Mouse (Mus musculus) stomach, embryonic 15.5 days (tissue): ENCODE results near the gene Olfr1396. TPM values are rescaled to one million over a fixed set of nuclear protein-coding genes. Genes with fewer than 3 reads are reported as not detected.
"Not testable (repeated sequence)": the region's sequence is repeated elsewhere in the genome, so short reads cannot be mapped to it uniquely, and the experiment has no call there.

ENCODE experiments used
- ATAC-seq: fragments of 200-750 bp; cut with Nextera tagmentation; 2 replicates; pipeline ENCODE4 v1.8.0; 2017; ENCODE audit warnings: low read depth, moderate number of reproducible peaks, moderate TSS enrichment; ENCODE audit not compliant: insufficient read depth, low FRiP score
- H3K27ac ChIP-seq: fragments of 300-500 bp; sonication (generic); 2 replicates; pipeline ENCODE4 v1.5.1; 2015; ENCODE audit warnings: mild to moderate bottlenecking, inconsistent platforms
- H3K27me3 ChIP-seq: fragments of 300-500 bp; sonication (generic); replicated peaks from 2 replicates; pipeline ENCODE4 v1.6.1; 2015; ENCODE audit warnings: inconsistent platforms
- H3K36me3 ChIP-seq: fragments of 300-500 bp; sonication (generic); 2 replicates; pipeline ENCODE4 v1.6.1; 2015; ENCODE audit warnings: inconsistent platforms
- H3K4me1 ChIP-seq: fragments of 300-500 bp; sonication (generic); 2 replicates; pipeline ENCODE4 v1.6.1; 2015; ENCODE audit warnings: inconsistent platforms
- H3K4me2 ChIP-seq: fragments of 300-500 bp; sonication (generic); 2 replicates; pipeline ENCODE4 v1.6.1; 2015; ENCODE audit warnings: mild to moderate bottlenecking, inconsistent platforms
- H3K4me3 ChIP-seq: fragments of 300-500 bp; sonication (generic); replicated peaks from 2 replicates; pipeline ENCODE4 v1.5.1; 2015; ENCODE audit warnings: inconsistent platforms
- H3K9ac ChIP-seq: fragments of 300-500 bp; sonication (generic); 2 replicates; pipeline ENCODE4 v1.6.1; 2015; ENCODE audit warnings: inconsistent platforms
- H3K9me3 ChIP-seq: fragments of 300-500 bp; sonication (generic); 2 replicates; pipeline ENCODE4 v1.6.1; 2016; ENCODE audit warnings: inconsistent platforms
- WGBS: fragments of 180-500 bp; shearing (Covaris S2); methylation state at CpG from one replicate; pipeline ENCODE4 v1.1.7; 2015; 5-methylcytosine and 5-hydroxymethylcytosine counted together
- polyA plus RNA-seq: library from polyadenylated mRNA; unstranded; fragments of >200 nt; fragmentation: Nextera tagmentation; extraction: Ambion mirVana; gene quantifications from 2 replicates; pipeline ENCODE4 v1.2.1, GENCODE M21; 2015

Gene Olfr1396
- polyA plus RNA-seq, 1 experiment from 2014 or later = not detected

GRCm38 (mm10) chr11:49076001-49076757 is 38.5 kb downstream of the Olfr1396 start, which contains the start of gene Ifi47:
Gene Ifi47, plus strand, starts transcription at chr11:49076587.
- ATAC-seq, H3K27ac ChIP-seq, H3K4me1 ChIP-seq, H3K9ac ChIP-seq, H3K27me3 ChIP-seq, H3K4me3 ChIP-seq, H3K36me3 ChIP-seq, H3K4me2 ChIP-seq, H3K9me3 ChIP-seq: not testable (repeated sequence)
- WGBS = 56% methylated on average over 6 of the region's 6 CpGs

DNA sequence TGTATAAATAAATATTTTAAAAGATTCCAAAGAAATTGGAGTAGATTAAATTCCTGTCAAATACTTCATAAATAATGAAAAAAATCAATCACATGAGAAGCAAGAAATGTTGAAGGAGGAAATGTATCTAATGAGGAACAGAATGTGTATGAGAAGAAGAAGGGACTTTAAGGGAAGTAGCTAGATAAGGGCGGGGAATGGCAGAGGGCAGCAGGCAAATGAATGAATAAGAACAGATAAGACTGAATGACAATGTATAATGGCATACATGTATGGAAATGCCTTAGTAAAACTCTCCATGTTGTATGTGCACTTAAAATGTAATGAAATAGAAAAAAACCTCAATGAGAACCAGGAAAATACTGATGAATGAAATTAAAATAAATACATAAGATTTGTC is 46.3 kb downstream of the Olfr1396 start:
- no peaks in the 10 kb centered on the region for H3K27me3 ChIP-seq
- no peaks in the 10 kb centered on the region for H3K4me1 ChIP-seq
- no peak overlapping the region for H3K9ac ChIP-seq
- no peaks in the 10 kb centered on the region for H3K9me3 ChIP-seq
- no peaks in the 10 kb centered on the region for H3K36me3 ChIP-seq
- no peak for ATAC-seq
- no peak overlapping the region for H3K4me2 ChIP-seq
- H3K27ac ChIP-seq = no peak overlapping the region
- H3K4me3 ChIP-seq = no peak overlapping the region
- WGBS = 81% methylated on average over 1 of the region's 1 CpGs

- not testable (repeated sequence) for H3K4me2 ChIP-seq, H3K9ac ChIP-seq, H3K4me1 ChIP-seq, H3K36me3 ChIP-seq, H3K27ac ChIP-seq, H3K9me3 ChIP-seq, H3K27me3 ChIP-seq, H3K4me3 ChIP-seq, ATAC-seq
- WGBS = 70% methylated on average over 5 of the region's 5 CpGs
Measured at GRCm38 (mm10) chr11:49063713-49064469, 50.8 kb downstream of the Olfr1396 start, which contains the start of gene Tgtp2. Gene Tgtp2, minus strand, starts transcription at chr11:49064206.

DNA sequence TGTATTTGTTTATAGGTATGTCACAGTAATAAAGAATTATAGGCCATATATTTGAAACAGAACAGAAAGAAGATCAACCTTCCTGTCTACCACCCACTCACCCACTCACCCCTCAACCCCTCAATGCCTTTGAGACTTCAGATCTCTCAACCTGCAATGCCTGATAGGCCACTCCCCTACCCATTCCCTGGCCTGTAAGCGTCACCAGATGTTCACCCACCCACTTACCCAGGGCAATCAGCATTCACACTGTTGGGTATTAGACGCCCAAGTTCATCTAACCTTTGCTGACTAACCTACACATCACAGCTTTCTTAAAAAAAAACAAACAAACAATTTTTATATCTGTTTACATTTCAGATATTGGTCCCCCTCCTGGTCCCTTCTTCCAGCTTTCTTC is 52.8 kb downstream of the Olfr1396 start:
- H3K4me2 ChIP-seq, H3K27me3 ChIP-seq, H3K27ac ChIP-seq, H3K9me3 ChIP-seq, H3K4me1 ChIP-seq, H3K36me3 ChIP-seq, H3K4me3 ChIP-seq, ATAC-seq, H3K9ac ChIP-seq: not testable (repeated sequence)
- WGBS = 41% methylated on average over 2 of the region's 2 CpGs

DNA sequence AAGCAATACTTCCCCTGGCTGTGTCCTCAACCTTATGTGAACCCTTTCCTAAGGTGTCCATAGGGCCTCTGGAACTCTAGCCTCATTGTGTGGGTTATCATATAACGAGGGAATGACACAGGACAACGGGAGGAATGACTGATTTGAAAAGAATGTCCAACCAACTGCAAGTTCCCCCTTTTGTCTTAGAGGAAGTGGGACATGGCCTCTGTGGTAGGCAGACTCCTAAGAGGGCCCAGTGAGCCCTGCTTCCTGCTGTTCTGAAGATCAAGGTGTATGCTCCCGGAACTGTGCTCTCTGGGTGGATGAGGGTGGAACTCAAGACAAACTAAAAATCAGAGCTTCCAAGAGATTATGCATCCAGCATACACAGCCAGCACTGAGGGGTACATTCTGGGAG is 54.6 kb downstream of the Olfr1396 start:
- not testable (repeated sequence) for H3K27ac ChIP-seq, H3K36me3 ChIP-seq, H3K9me3 ChIP-seq, ATAC-seq, H3K4me3 ChIP-seq, H3K9ac ChIP-seq, H3K27me3 ChIP-seq, H3K4me1 ChIP-seq, H3K4me2 ChIP-seq
- WGBS = 64% methylated on average over 2 of the region's 3 CpGs

Other genes starting within 250 kb of the Olfr1396 start
- gene Irgm1, start 243.2 kb downstream of the Olfr1396 start, polyA plus RNA-seq = 12.8 and 14.3 TPM in 2 replicates
- 0.24 and 0.37 TPM in 2 replicates for gene Gm5431, start 212.7 kb downstream of the Olfr1396 start, polyA plus RNA-seq
- gene Psme2b, start 168.7 kb downstream of the Olfr1396 start, polyA plus RNA-seq = 3.5 and 14.5 TPM in 2 replicates
- gene Olfr56, start 136.0 kb downstream of the Olfr1396 start, polyA plus RNA-seq = not detected in 2 replicates
- gene 9930111J21Rik1, start 135.5 kb downstream of the Olfr1396 start, polyA plus RNA-seq = 0.70 and 0.77 TPM in 2 replicates
- 0.03 TPM in 1 of 2 replicates, not detected in the other for gene Gm12185, start 122.6 kb downstream of the Olfr1396 start, polyA plus RNA-seq
- gene Tgtp1, start 120.7 kb downstream of the Olfr1396 start, polyA plus RNA-seq = 1.3 and 2.0 TPM in 2 replicates
- gene 9930111J21Rik2, start 63.6 kb downstream of the Olfr1396 start, polyA plus RNA-seq = 0.96 and 0.98 TPM in 2 replicates
- 0.14 and 1.1 TPM in 2 replicates for gene Tgtp2, start 50.7 kb downstream of the Olfr1396 start, polyA plus RNA-seq
- gene Ifi47, start 38.3 kb downstream of the Olfr1396 start, polyA plus RNA-seq = 2.0 and 2.3 TPM in 2 replicates
- not detected in 2 replicates for gene Olfr1395, start 27.4 kb upstream of the Olfr1396 start, polyA plus RNA-seq
- not detected in 2 replicates for gene Olfr1394, start 39.5 kb upstream of the Olfr1396 start, polyA plus RNA-seq
- 1.7 and 2.5 TPM in 2 replicates for gene Btnl9, start 72.3 kb upstream of the Olfr1396 start, polyA plus RNA-seq
- 31.0 and 34.2 TPM in 2 replicates for gene Zfp62, start 88.4 kb upstream of the Olfr1396 start, polyA plus RNA-seq
- 59.3 and 59.9 TPM in 2 replicates for gene Mgat1, start 129.3 kb upstream of the Olfr1396 start, polyA plus RNA-seq
- not detected in 2 replicates for gene Olfr1393, start 163.4 kb upstream of the Olfr1396 start, polyA plus RNA-seq
- gene Olfr1392, start 170.4 kb upstream of the Olfr1396 start, polyA plus RNA-seq = 0.06 TPM in 1 of 2 replicates, not detected in the other
- gene Olfr10, start 189.9 kb upstream of the Olfr1396 start, polyA plus RNA-seq = not detected in 2 replicates
- gene Olfr1391, start 207.9 kb upstream of the Olfr1396 start, polyA plus RNA-seq = not detected in 2 replicates
- gene Olfr1390, start 220.3 kb upstream of the Olfr1396 start, polyA plus RNA-seq = not detected in 2 replicates